Mouse (Mus musculus) spleen, adult 2 months (tissue): ENCODE data around the gene Slc2a6.

Experiments used
- CTCF ChIP-seq: fragments of 200-500 bp; IDR thresholded peaks from 2 replicates; pipeline ENCODE4 v1.5.1; 2011; ENCODE audit warnings: mild to moderate bottlenecking, inconsistent platforms; ENCODE audit not compliant: insufficient read depth, insufficient read length, insufficient replicate concordance; ENCODE audit errors: extremely low read depth
- POLR2A ChIP-seq: fragments of 200-500 bp; IDR thresholded peaks from 2 replicates; pipeline ENCODE4 v1.6.1; 2011; ENCODE audit warnings: low read depth, low read length, inconsistent platforms

- TF ChIP-seq POLR2A: no peak
- no peak for TF ChIP-seq CTCF
These were observed 43.3 kb upstream of the Slc2a6 start for GRCm38 (mm10) chr2:27071137-27071536.
